Mouse (Mus musculus): ENCODE data around the gene Pawr. TPM values are rescaled to one million over a fixed set of nuclear protein-coding genes. Genes with fewer than 3 reads are reported as not detected.

Gene Pawr
- total and polyA plus RNA-seq, 2 experiments from 2014 or later = 2.7 to 3.5 TPM

DNA sequence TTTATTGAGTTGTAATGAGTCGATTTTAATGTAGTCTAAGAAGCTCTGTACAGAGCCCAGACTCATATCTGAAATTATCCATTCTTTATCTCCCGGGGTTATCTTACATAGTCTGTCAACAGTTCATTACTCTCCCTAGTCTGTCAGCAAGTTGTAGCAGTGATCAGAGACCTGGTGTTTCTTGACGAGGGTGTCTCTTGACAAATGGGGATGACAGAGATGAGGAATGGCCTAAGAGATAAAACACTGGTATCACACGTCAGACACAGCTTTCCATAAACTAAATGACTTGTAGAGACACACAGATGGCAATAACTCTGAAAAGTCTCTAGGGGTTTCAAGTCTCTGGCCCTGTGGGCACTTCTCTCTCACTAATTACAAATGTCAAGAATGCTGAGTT is 62.4 kb downstream of the Pawr start:
- Histone ChIP-seq H3K4me2 (ENCODE audit: low read depth, low read length) (no peak overlapping the region), H3K36me3 (replicated peaks; ENCODE audit: control insufficient read depth, insufficient read depth, low read length) (no peaks in the 10 kb centered on the region), H3K4me1 (ENCODE audit: control insufficient read depth, insufficient read depth) (no peaks in the 10 kb centered on the region; the same call in 1 of the 2 replicates), H3K27ac (ENCODE audit: low read depth) (no peak overlapping the region), H3K27me3 (ENCODE audit: control insufficient read depth, insufficient read depth, low read length) (no peaks in the 10 kb centered on the region), H3K4me3 (ENCODE audit: low read depth, low read length) (no peak overlapping the region), H3K9ac (replicated peaks; ENCODE audit: low read depth, low read length) (no peak overlapping the region), H3K9me3 (replicated peaks; ENCODE audit: control insufficient read depth, low read length) (no peaks in the 10 kb centered on the region)
- no peak for TF ChIP-seq EP300 (IDR thresholded peaks at IDR 0.05; ENCODE audit: low read depth)
- no peak for TF ChIP-seq CTCF (IDR thresholded peaks at IDR 0.05; ENCODE audit: low read depth)
- WGBS = 20% methylated on average over 4 of the region's 4 CpGs
- no peak for DNase-seq (ENCODE audit: low spot score)
- ATAC-seq (ENCODE audit: insufficient read depth, low read depth) = no peak

DNA sequence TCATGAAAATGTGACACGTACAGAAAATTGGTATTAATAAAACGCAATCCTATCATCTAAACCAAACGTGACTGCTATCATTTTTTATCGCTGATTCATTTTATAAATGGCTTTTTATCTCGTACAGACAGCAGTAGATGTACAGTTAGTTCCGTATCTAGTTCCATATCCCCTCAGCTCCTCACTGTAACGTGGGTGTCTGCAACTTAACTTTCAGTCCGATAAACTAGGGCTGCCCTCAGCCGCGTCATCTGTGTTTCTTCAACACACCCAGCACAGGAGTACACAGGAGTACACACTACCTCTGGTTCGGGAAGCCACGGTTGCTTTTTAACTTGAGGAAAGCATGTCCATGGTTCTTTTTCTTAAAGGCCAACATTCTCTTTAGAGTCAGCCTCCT is 63.3 kb downstream of the Pawr start:
- Histone ChIP-seq H3K4me3 (ENCODE audit: low read depth, low read length) (no peak overlapping the region), H3K4me2 (ENCODE audit: low read depth, low read length) (no peak overlapping the region), H3K9ac (replicated peaks; ENCODE audit: low read depth, low read length) (no peak overlapping the region), H3K36me3 (replicated peaks; ENCODE audit: control insufficient read depth, insufficient read depth, low read length) (no peaks in the 10 kb centered on the region), H3K27me3 (ENCODE audit: control insufficient read depth, insufficient read depth, low read length) (no peaks in the 10 kb centered on the region), H3K9me3 (replicated peaks; ENCODE audit: control insufficient read depth, low read length) (no peaks in the 10 kb centered on the region), H3K4me1 (ENCODE audit: control insufficient read depth, insufficient read depth) (no peaks in the 10 kb centered on the region), H3K27ac (ENCODE audit: low read depth) (no peak overlapping the region)
- WGBS = 78% methylated on average over 12 of the region's 12 CpGs
- ATAC-seq (ENCODE audit: insufficient read depth, low read depth) (no peak), DNase-seq (ENCODE audit: low spot score) (no peak)
- TF ChIP-seq CTCF (IDR thresholded peaks at IDR 0.05; ENCODE audit: low read depth) (no peak), EP300 (IDR thresholded peaks at IDR 0.05; ENCODE audit: low read depth) (no peak)

DNA sequence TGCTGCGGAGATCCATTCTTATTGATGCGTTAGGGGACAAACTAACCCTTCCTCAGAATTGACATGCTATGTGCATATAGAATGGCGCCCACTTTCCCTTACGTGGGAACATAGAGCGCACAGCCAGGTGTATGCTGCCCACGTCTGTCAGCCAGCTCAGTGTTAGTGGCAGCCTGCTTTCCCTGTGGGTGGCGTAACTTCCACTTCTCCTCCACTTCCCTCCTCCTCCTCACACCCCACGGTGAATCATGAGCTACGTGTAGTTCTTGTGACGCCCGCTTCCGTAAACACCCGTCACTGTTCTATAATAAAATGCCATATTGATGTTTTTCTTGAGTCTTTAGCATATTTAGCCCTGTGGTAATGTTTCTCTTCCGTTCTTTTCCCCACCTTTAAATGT is 63.7 kb downstream of the Pawr start:
- H3K9ac ChIP-seq (replicated peaks; ENCODE audit: low read depth, low read length) = no peak overlapping the region
- no peaks in the 10 kb centered on the region for H3K4me1 ChIP-seq (ENCODE audit: control insufficient read depth, insufficient read depth)
- H3K9me3 ChIP-seq (replicated peaks; ENCODE audit: control insufficient read depth, low read length) = no peaks in the 10 kb centered on the region
- WGBS = 92% methylated on average over 14 of the region's 14 CpGs
- H3K27me3 ChIP-seq (ENCODE audit: control insufficient read depth, insufficient read depth, low read length) = no peaks in the 10 kb centered on the region
- no peak overlapping the region for H3K4me3 ChIP-seq (ENCODE audit: low read depth, low read length)
- no peak overlapping the region for H3K4me2 ChIP-seq (ENCODE audit: low read depth, low read length)
- H3K27ac ChIP-seq (ENCODE audit: low read depth) = no peak overlapping the region
- H3K36me3 ChIP-seq (replicated peaks; ENCODE audit: control insufficient read depth, insufficient read depth, low read length) = no peaks in the 10 kb centered on the region
- TF ChIP-seq CTCF (IDR thresholded peaks at IDR 0.05; ENCODE audit: low read depth) (no peak), EP300 (IDR thresholded peaks at IDR 0.05; ENCODE audit: low read depth) (no peak)
- ATAC-seq (ENCODE audit: insufficient read depth, low read depth) (no peak), DNase-seq (ENCODE audit: low spot score) (no peak)

DNA sequence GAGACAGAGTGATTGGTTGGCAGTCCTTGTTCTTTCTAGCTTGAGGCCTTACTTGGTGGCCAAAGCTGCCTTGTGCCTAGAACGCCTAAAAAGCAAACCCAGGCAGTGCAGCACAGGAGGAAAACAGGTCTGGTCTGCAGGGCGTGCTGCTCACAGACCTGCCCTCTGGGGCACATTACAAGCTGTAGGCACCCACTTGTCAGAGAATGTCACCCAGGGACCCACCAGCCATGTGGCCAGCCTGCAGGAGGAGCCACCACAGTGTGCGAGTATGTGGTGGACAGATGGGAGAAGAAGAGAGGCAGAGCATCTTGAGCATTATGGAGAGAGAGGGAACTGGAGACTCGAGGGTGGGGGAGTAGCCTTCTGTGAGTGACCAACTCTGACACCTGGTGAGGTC is 70.8 kb downstream of the Pawr start:
- H3K9ac ChIP-seq (replicated peaks; ENCODE audit: low read depth, low read length) = no peak overlapping the region
- no peak for TF ChIP-seq CTCF (IDR thresholded peaks at IDR 0.05; ENCODE audit: low read depth)
- TF ChIP-seq EP300 (IDR thresholded peaks at IDR 0.05; ENCODE audit: low read depth) = no peak
- DNase-seq (ENCODE audit: low spot score) (no peak), ATAC-seq (ENCODE audit: insufficient read depth, low read depth) (no peak)
- H3K9me3 ChIP-seq (replicated peaks; ENCODE audit: control insufficient read depth, low read length) = no peaks in the 10 kb centered on the region
- no peaks in the 10 kb centered on the region for H3K36me3 ChIP-seq (replicated peaks; ENCODE audit: control insufficient read depth, insufficient read depth, low read length)
- no peaks in the 10 kb centered on the region for H3K27me3 ChIP-seq (ENCODE audit: control insufficient read depth, insufficient read depth, low read length)
- H3K4me3 ChIP-seq (ENCODE audit: low read depth, low read length) = no peak overlapping the region
- H3K27ac ChIP-seq (ENCODE audit: low read depth) = no peak overlapping the region
- no peak overlapping the region for H3K4me2 ChIP-seq (ENCODE audit: low read depth, low read length)
- H3K4me1 ChIP-seq (ENCODE audit: control insufficient read depth, insufficient read depth) = no peaks in the 10 kb centered on the region
- WGBS = 82% methylated on average over 4 of the region's 4 CpGs

DNA sequence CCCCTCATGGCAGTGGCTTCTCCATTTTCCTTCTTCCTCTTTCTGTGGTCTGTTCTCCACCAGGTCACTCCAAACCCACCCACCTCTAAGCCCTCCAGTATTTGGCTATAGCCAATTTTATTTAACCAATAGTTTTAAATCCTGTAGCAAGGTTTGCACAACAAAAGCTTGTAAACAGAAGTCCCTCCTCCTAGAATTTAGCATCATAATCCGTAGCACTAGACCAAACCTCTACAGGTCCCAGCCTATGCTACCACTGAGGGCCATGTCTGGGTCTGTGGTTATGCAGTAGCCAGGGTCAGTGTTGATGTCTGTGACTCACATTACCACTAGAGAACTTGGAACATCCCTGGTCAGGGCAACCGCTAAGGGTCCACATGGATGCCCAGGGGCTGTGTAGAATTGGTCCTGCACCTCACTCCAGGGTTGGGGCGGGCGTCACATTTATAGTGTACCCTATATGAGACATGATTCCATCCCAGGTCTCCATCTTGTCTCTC is 71.5 kb downstream of the Pawr start:
- Histone ChIP-seq H3K27ac (ENCODE audit: low read depth) (no peak overlapping the region), H3K4me2 (ENCODE audit: low read depth, low read length) (no peak overlapping the region), H3K4me1 (ENCODE audit: control insufficient read depth, insufficient read depth) (0 out of 2 replicates have a peak, but pooled peaks cover 4% of the 10 kb centered on the region), H3K36me3 (replicated peaks; ENCODE audit: control insufficient read depth, insufficient read depth, low read length) (no peaks in the 10 kb centered on the region), H3K4me3 (ENCODE audit: low read depth, low read length) (no peak overlapping the region), H3K9ac (replicated peaks; ENCODE audit: low read depth, low read length) (no peak overlapping the region), H3K9me3 (replicated peaks; ENCODE audit: control insufficient read depth, low read length) (no peaks in the 10 kb centered on the region), H3K27me3 (ENCODE audit: control insufficient read depth, insufficient read depth, low read length) (no peaks in the 10 kb centered on the region)
- no peak for ATAC-seq (ENCODE audit: insufficient read depth, low read depth)
- 96% methylated on average over 4 of the region's 4 CpGs for WGBS
- TF ChIP-seq CTCF (IDR thresholded peaks at IDR 0.05; ENCODE audit: low read depth) (no peak), EP300 (IDR thresholded peaks at IDR 0.05; ENCODE audit: low read depth) (no peak)
- DNase-seq (ENCODE audit: low spot score) = no peak

DNA sequence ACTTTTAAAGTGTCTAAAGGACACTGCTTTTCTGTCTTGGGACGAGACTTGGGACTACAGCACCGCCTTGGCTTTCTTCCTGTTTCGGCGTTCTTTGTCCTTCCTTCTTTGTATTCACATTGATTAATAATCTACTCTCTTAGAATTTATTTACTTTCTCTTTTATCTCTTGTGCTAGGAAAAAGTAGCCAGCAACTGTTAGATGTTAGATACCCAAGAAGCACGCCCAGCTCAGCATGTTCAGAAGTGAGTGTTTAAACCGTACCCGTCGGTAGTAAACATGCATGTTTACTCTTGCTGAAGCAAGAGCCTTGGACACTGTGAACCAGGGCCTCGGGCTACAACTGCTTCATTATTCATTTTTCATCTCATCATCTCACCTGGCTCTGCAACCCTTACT is 72.2 kb downstream of the Pawr start:
- no peak for DNase-seq (ENCODE audit: low spot score)
- 88% methylated on average over 9 of the region's 9 CpGs for WGBS
- ATAC-seq (ENCODE audit: insufficient read depth, low read depth) = no peak

More for the DNA sequence above, 72.2 kb downstream of the Pawr start:
- Histone ChIP-seq H3K27me3 (ENCODE audit: control insufficient read depth, insufficient read depth, low read length) (no peaks in the 10 kb centered on the region), H3K36me3 (replicated peaks; ENCODE audit: control insufficient read depth, insufficient read depth, low read length) (no peaks in the 10 kb centered on the region), H3K4me2 (ENCODE audit: low read depth, low read length) (no peak overlapping the region), H3K27ac (ENCODE audit: low read depth) (no peak overlapping the region), H3K9ac (replicated peaks; ENCODE audit: low read depth, low read length) (no peak overlapping the region), H3K9me3 (replicated peaks; ENCODE audit: control insufficient read depth, low read length) (no peaks in the 10 kb centered on the region), H3K4me1 (ENCODE audit: control insufficient read depth, insufficient read depth) (0 out of 2 replicates have a peak, but pooled peaks cover 4% of the 10 kb centered on the region), H3K4me3 (ENCODE audit: low read depth, low read length) (no peak overlapping the region)
- no peak for TF ChIP-seq EP300 (IDR thresholded peaks at IDR 0.05; ENCODE audit: low read depth)
- no peak for TF ChIP-seq CTCF (IDR thresholded peaks at IDR 0.05; ENCODE audit: low read depth)

All from heart, postnatal 0 days (tissue).